Mouse (Mus musculus) retina, postnatal 1 day (tissue): ENCODE data around the gene Pou2f2.
"Not testable (repeated sequence)": the region's sequence is repeated elsewhere in the genome, so short reads cannot be mapped to it uniquely, and the experiment has no call there.

Source experiments
- DNase-seq: peaks from one replicate; pipeline ENCODE4 v3.0.0-alpha.2; 2012

Pou2f2 gene

GRCm38 (mm10) chr7:25057888-25058287, 121.6 kb downstream of the Pou2f2 start:
- no peak for DNase-seq

GRCm38 (mm10) chr7:25056951-25057350, 122.6 kb downstream of the Pou2f2 start:
- peak; percentile 24 for DNase-seq

- no peak for DNase-seq
Measured at GRCm38 (mm10) chr7:25052587-25052986, 126.9 kb downstream of the Pou2f2 start.

GRCm38 (mm10) chr7:25049295-25049930, 130.1 kb downstream of the Pou2f2 start:
- no peak for DNase-seq

- no peak for DNase-seq
Measured at GRCm38 (mm10) chr7:25047363-25047762, 132.2 kb downstream of the Pou2f2 start.

- not testable (repeated sequence) for DNase-seq
Measured at GRCm38 (mm10) chr7:25044599-25044998, 134.9 kb downstream of the Pou2f2 start.

GRCm38 (mm10) chr7:25041921-25042320, 137.6 kb downstream of the Pou2f2 start:
- no peak for DNase-seq
